Mouse (Mus musculus) liver, embryonic 12.5 days (tissue): Measurements from ENCODE around the gene Foxg1. TPM values are rescaled to one million over a fixed set of nuclear protein-coding genes. Genes with fewer than 3 reads are reported as not detected.

ENCODE experiments used
- ATAC-seq: fragments of 200-750 bp; cut with Nextera tagmentation; 2 replicates; pipeline ENCODE4 v1.8.0; 2017; ENCODE audit warnings: moderate number of reproducible peaks, mild to moderate bottlenecking, moderate library complexity
- H3K27ac ChIP-seq: fragments of 300-500 bp; sonication (generic); 2 replicates; pipeline ENCODE4 v1.5.1; 2016; ENCODE audit warnings: mild to moderate bottlenecking
- H3K27me3 ChIP-seq: fragments of 300-500 bp; sonication (generic); replicated peaks from 2 replicates; pipeline ENCODE4 v1.6.1; 2016; ENCODE audit warnings: mild to moderate bottlenecking, moderate library complexity
- H3K36me3 ChIP-seq: fragments of 300-500 bp; sonication (generic); 2 replicates; pipeline ENCODE4 v1.6.1; 2016; ENCODE audit warnings: mild to moderate bottlenecking, moderate library complexity
- H3K4me1 ChIP-seq: fragments of 300-500 bp; sonication (generic); 2 replicates; pipeline ENCODE4 v1.6.1; 2016
- H3K4me2 ChIP-seq: fragments of 300-500 bp; sonication (generic); 2 replicates; pipeline ENCODE4 v1.6.1; 2016; ENCODE audit warnings: mild to moderate bottlenecking, moderate library complexity
- H3K4me3 ChIP-seq: fragments of 300-500 bp; sonication (generic); 2 replicates; pipeline ENCODE4 v1.5.1; 2016; ENCODE audit warnings: mild to moderate bottlenecking, moderate library complexity
- H3K9ac ChIP-seq: fragments of 300-500 bp; sonication (generic); 2 replicates; pipeline ENCODE4 v1.6.1; 2016; ENCODE audit warnings: mild to moderate bottlenecking, moderate library complexity
- H3K9me3 ChIP-seq: fragments of 300-500 bp; sonication (generic); replicated peaks from 2 replicates; pipeline ENCODE4 v1.6.1; 2016; ENCODE audit warnings: mild to moderate bottlenecking, moderate library complexity
- WGBS: fragments of 180-500 bp; shearing (Covaris S2); methylation state at CpG from one replicate; pipeline ENCODE4 v1.1.7; 2016; ENCODE audit not compliant: insufficient replicate concordance; 5-methylcytosine and 5-hydroxymethylcytosine counted together
- polyA plus RNA-seq: library from polyadenylated mRNA; unstranded; fragments of >200 nt; fragmentation: Nextera tagmentation; extraction: Ambion mirVana; gene quantifications from 2 replicates; pipeline ENCODE4 v1.2.1, GENCODE M21; 2016

Foxg1 gene
- polyA plus RNA-seq, 1 experiment from 2014 or later, result not detected

- no peak overlapping the region for H3K4me2 ChIP-seq
- 24% methylated on average over 4 of the region's 4 CpGs for WGBS
- H3K27ac ChIP-seq, result no peak overlapping the region
- H3K9me3 ChIP-seq, result no peaks in the 10 kb centered on the region
- peaks cover 59% of the 10 kb centered on the region for H3K27me3 ChIP-seq
- H3K36me3 ChIP-seq, result no peaks in the 10 kb centered on the region
- no peaks in the 10 kb centered on the region for H3K4me1 ChIP-seq
- no peak overlapping the region for H3K9ac ChIP-seq
- no peak for ATAC-seq
- H3K4me3 ChIP-seq, result no peak overlapping the region
These were observed 15.1 kb downstream of the Foxg1 start for GRCm38 (mm10) chr12:49397443-49398162.

- H3K9ac ChIP-seq, result no peak overlapping the region
These were observed 15.7 kb downstream of the Foxg1 start for GRCm38 (mm10) chr12:49398163-49398540.

GRCm38 (mm10) chr12:49398636-49399035, 16.2 kb downstream of the Foxg1 start:
- Histone ChIP-seq H3K4me1 (no peaks in the 10 kb centered on the region), H3K9ac (no peak overlapping the region), H3K4me3 (no peak overlapping the region), H3K9me3 (no peaks in the 10 kb centered on the region), H3K27ac (no peak overlapping the region), H3K4me2 (no peak overlapping the region), H3K36me3 (no peaks in the 10 kb centered on the region), H3K27me3 (peaks cover 62% of the 10 kb centered on the region)
- WGBS, result 18% methylated on average over 3 of the region's 3 CpGs
- ATAC-seq, result no peak

More at GRCm38 (mm10) chr12:49398163-49398540, 15.7 kb downstream of the Foxg1 start:
- peaks cover 60% of the 10 kb centered on the region for H3K27me3 ChIP-seq
- H3K4me3 ChIP-seq, result no peak overlapping the region
- no peaks in the 10 kb centered on the region for H3K36me3 ChIP-seq
- no peaks in the 10 kb centered on the region for H3K9me3 ChIP-seq
- no peak overlapping the region for H3K4me2 ChIP-seq
- no peaks in the 10 kb centered on the region for H3K4me1 ChIP-seq
- ATAC-seq, result no peak
- no peak overlapping the region for H3K27ac ChIP-seq

GRCm38 (mm10) chr12:49399611-49400010, 17.2 kb downstream of the Foxg1 start:
- no peak for ATAC-seq

GRCm38 (mm10) chr12:49400036-49400852, 17.8 kb downstream of the Foxg1 start:
- Histone ChIP-seq H3K4me1 (no peaks in the 10 kb centered on the region), H3K4me3 (no peak overlapping the region), H3K27ac (no peak overlapping the region), H3K27me3 (peaks cover 50% of the 10 kb centered on the region), H3K4me2 (no peak overlapping the region), H3K9me3 (no peaks in the 10 kb centered on the region), H3K36me3 (no peaks in the 10 kb centered on the region), H3K9ac (no peak overlapping the region)
- 6% methylated on average over 9 of the region's 9 CpGs for WGBS
- no peak for ATAC-seq

More at GRCm38 (mm10) chr12:49399611-49400010, 17.2 kb downstream of the Foxg1 start:
- no peak overlapping the region for H3K4me2 ChIP-seq
- no peak overlapping the region for H3K27ac ChIP-seq
- 9% methylated on average over 1 of the region's 1 CpGs for WGBS
- H3K4me1 ChIP-seq, result no peaks in the 10 kb centered on the region
- H3K9ac ChIP-seq, result no peak overlapping the region
- H3K9me3 ChIP-seq, result no peaks in the 10 kb centered on the region
- no peak overlapping the region for H3K4me3 ChIP-seq
- no peaks in the 10 kb centered on the region for H3K36me3 ChIP-seq
- H3K27me3 ChIP-seq, result peaks cover 56% of the 10 kb centered on the region

GRCm38 (mm10) chr12:49400853-49401118, 18.3 kb downstream of the Foxg1 start:
- ATAC-seq, result no peak
- Histone ChIP-seq H3K9me3 (no peaks in the 10 kb centered on the region), H3K36me3 (no peaks in the 10 kb centered on the region), H3K9ac (no peak overlapping the region), H3K4me3 (no peak overlapping the region; the same call in 1 of the 2 replicates), H3K4me2 (peak overlapping the region; percentile 53; the same call in 1 of the 2 replicates), H3K4me1 (no peaks in the 10 kb centered on the region), H3K27ac (no peak overlapping the region), H3K27me3 (peaks cover 48% of the 10 kb centered on the region)
- 1% methylated on average over 8 of the region's 8 CpGs for WGBS

- Histone ChIP-seq H3K4me3 (peak overlapping the region; percentile 34), H3K27me3 (peaks cover 48% of the 10 kb centered on the region), H3K9me3 (no peaks in the 10 kb centered on the region), H3K4me2 (peak overlapping the region; percentile 53), H3K36me3 (no peaks in the 10 kb centered on the region), H3K9ac (no peak overlapping the region), H3K4me1 (no peaks in the 10 kb centered on the region), H3K27ac (no peak overlapping the region)
- WGBS, result under 1% methylated on average over 31 of the region's 68 CpGs
- no peak for ATAC-seq
These were observed 18.8 kb downstream of the Foxg1 start for GRCm38 (mm10) chr12:49401119-49401795.

- 4% methylated on average over 5 of the region's 5 CpGs for WGBS
- H3K9ac ChIP-seq, result no peak overlapping the region
- H3K9me3 ChIP-seq, result no peaks in the 10 kb centered on the region
- H3K27me3 ChIP-seq, result peaks cover 48% of the 10 kb centered on the region
- H3K4me2 ChIP-seq, result peak overlapping the region; percentile 53
- no peaks in the 10 kb centered on the region for H3K4me1 ChIP-seq
- no peak for ATAC-seq
- H3K27ac ChIP-seq, result no peak overlapping the region
- no peaks in the 10 kb centered on the region for H3K36me3 ChIP-seq
- H3K4me3 ChIP-seq, result peak overlapping the region; percentile 34; the same call in 1 of the 2 replicates
These were observed 19.3 kb downstream of the Foxg1 start for GRCm38 (mm10) chr12:49401796-49402130.

GRCm38 (mm10) chr12:49409833-49410232, 27.4 kb downstream of the Foxg1 start:
- no peak overlapping the region for H3K27ac ChIP-seq
- H3K4me3 ChIP-seq, result no peak overlapping the region
- H3K9me3 ChIP-seq, result no peaks in the 10 kb centered on the region
- no peaks in the 10 kb centered on the region for H3K36me3 ChIP-seq
- H3K4me1 ChIP-seq, result no peaks in the 10 kb centered on the region
- WGBS, result 61% methylated on average over 2 of the region's 2 CpGs
- no peak overlapping the region for H3K9ac ChIP-seq
- H3K4me2 ChIP-seq, result no peak overlapping the region
- ATAC-seq, result no peak
- H3K27me3 ChIP-seq, result no peaks in the 10 kb centered on the region

- ATAC-seq, result no peak
- no peak overlapping the region for H3K9ac ChIP-seq
- H3K4me1 ChIP-seq, result no peaks in the 10 kb centered on the region
- H3K36me3 ChIP-seq, result no peaks in the 10 kb centered on the region
- no peak overlapping the region for H3K4me3 ChIP-seq
- no peaks in the 10 kb centered on the region for H3K27me3 ChIP-seq
- H3K4me2 ChIP-seq, result no peak overlapping the region
- H3K9me3 ChIP-seq, result no peaks in the 10 kb centered on the region
- H3K27ac ChIP-seq, result no peak overlapping the region
- WGBS, result 54% methylated on average over 3 of the region's 3 CpGs
These were observed 35.5 kb downstream of the Foxg1 start for GRCm38 (mm10) chr12:49417963-49418362.
